Mouse (Mus musculus): ENCODE results near the gene Hist2h4.

The Hist2h4 gene

GRCm38 (mm10) chr3:96245003-96245886 is 17.9 kb downstream of the Hist2h4 start, which contains the start of gene Hist2h2aa1:
TSS of gene Hist2h2aa1 (plus strand) at chr3:96245497.
- peak; percentile 92 for DNase-seq

- DNase-seq, result no peak
These were observed 19.1 kb downstream of the Hist2h4 start for GRCm38 (mm10) chr3:96243921-96244572.

DNA sequence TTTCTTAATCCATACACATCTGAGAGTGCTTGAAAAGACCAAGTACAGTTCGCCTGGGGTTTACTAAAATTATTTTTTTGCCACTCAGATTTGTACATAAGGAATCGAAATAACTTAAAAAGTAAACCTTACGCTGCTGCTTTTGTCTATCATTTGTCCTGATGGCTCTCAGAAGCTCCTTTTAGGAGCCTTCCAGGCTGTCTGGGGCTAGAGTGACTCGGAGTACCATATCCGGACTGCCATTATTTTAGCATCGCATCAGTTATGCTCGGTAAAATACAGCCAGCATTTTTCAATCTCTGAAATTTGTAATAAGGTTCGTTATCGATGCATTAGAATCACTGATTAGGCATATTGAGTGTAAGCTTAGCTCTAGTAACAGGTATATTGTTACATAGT is 22.3 kb downstream of the Hist2h4 start:
- DNase-seq, result no peak

GRCm38 (mm10) chr3:96239949-96240798 is 22.9 kb downstream of the Hist2h4 start, which contains the start of gene Hist2h2aa2:
TSS of gene Hist2h2aa2 (minus strand) at chr3:96240276.
- peak; percentile 96 to 100 for DNase-seq

DNA sequence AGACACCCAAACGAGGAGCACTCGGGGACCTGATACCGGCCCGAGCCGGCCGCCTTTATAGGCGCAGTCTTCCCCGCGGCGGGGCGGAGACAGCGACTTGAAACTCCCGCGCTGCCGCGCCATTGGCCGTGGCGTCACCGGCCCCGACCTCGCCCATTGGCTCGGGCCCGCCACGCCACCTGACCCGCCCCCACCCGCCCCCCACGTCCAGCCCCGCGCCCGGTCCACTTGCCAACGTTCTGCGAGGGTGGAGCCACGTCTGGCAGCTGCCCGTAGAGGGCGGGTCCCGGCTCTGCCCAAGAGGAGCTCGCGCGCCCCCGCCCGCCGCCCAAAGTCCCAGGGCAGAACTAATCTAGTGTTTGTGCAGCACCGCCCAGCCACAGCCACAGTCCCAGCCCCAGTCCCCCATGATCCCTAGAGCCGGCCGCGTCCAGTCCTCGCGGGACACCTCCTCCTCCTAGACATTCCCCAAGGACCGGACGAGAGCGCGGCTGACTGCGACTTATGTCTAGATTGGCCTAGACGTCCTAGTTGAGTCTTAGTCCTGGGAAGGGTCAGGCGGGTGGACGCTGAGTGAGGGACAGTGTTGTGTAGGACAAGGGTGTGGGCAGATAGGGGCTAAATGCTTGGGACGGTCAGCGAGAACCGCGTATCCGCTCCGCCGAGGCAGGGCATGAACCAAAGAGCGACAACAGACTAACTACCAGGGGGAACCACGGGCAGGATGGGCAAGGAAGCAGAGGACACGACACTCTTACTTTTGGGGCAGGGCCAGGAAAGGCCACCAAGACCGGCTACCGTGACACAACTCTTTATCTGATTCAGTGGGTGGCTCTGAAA is 23.9 kb downstream of the Hist2h4 start, which contains the start of gene Hist2h3c2:
Gene Hist2h3c2 (minus strand): TSS at position 174 of the 840 bp plus-strand sequence.
- DNase-seq, result peak; percentile 48 to 65

- DNase-seq, result no peak
These were observed 25.1 kb downstream of the Hist2h4 start for GRCm38 (mm10) chr3:96237904-96238511.

- no peak for DNase-seq
These were observed 25.7 kb downstream of the Hist2h4 start for GRCm38 (mm10) chr3:96237335-96237903.

- no peak for DNase-seq
These were observed 26.2 kb downstream of the Hist2h4 start for GRCm38 (mm10) chr3:96236834-96237334.

- no peak for DNase-seq
These were observed 27.3 kb downstream of the Hist2h4 start for GRCm38 (mm10) chr3:96235836-96236235.

DNA sequence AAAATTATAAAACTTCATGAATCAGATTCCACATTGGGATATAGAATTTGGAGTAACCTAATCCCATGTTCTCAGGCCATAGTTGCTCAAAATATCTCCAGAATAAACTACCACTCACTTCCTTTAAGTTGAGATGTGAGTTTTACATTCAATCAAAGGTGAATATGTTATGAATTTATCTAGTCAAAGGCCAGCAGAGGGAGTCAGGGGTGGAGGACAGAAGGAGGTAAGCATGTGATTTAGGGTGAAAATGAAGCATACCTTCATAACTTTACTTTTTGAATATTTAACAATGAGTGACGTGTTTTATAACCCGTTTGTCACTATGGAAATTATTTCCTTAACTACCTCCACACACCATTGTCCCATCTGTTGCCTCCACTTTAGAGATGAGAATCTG is 28.2 kb downstream of the Hist2h4 start:
- no peak for DNase-seq

GRCm38 (mm10) chr3:96231758-96232120 is 31.4 kb downstream of the Hist2h4 start:
- DNase-seq, result no peak

GRCm38 (mm10) chr3:96230910-96231757 is 32.0 kb downstream of the Hist2h4 start:
- no peak for DNase-seq

DNA sequence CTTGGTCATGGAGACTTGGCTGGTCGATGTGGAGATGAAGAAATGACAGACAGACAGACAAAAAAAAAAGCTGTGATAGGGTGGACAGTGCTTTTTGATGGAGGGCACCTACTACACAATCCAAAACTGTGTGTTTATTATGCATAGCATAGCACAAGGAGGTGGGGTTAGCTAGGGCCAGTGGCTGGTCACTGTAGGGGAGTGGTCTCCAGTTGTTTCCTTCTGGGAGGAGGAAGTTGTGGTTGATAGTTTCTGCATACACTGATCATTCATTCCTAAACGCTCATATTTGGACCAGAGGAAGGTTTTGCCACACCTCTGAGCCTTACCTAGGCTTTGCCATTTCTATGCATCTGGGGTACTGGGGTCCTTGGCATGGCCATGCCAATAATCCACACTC is 32.7 kb downstream of the Hist2h4 start:
- DNase-seq, result no peak

- DNase-seq, result no peak
These were observed 34.3 kb downstream of the Hist2h4 start for GRCm38 (mm10) chr3:96228828-96229227.

- DNase-seq, result no peak
These were observed 36.1 kb downstream of the Hist2h4 start for GRCm38 (mm10) chr3:96226695-96227648.

GRCm38 (mm10) chr3:96225421-96225820 is 37.7 kb downstream of the Hist2h4 start:
- DNase-seq, result no peak

DNA sequence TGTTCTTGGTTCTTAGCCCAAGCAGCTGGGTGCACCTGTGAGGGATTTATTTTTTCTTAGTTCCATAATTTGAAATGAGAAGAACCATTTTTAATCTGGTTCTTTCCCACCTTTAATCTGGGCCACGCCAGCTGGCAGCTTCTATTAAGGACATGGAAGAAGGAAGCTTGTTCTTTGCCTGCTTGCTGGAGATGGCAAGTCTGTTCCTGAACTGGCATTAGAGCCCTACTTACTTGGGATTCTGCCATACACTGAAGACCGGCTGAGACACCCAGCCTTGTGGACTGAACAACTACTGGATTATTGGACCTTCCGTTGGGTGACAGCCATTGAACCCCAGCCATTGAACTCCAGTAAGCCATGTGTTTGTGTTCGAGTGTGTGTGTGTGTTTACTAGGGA is 40.3 kb downstream of the Hist2h4 start:
- DNase-seq, result no peak

- DNase-seq, result peak; percentile 31 to 33
These were observed 41.5 kb downstream of the Hist2h4 start for GRCm38 (mm10) chr3:96221640-96222038.
